Mouse (Mus musculus) ES-Bruce4 (cell line): ENCODE results near the gene Isca1.

Experiments
- CTCF ChIP-seq: IDR thresholded peaks from one replicate; pipeline ENCODE4 v1.8.1; 2011; ENCODE audit warnings: low read depth, low read length
- EP300 ChIP-seq: IDR thresholded peaks from 2 replicates; pipeline ENCODE4 v1.6.1; 2011; ENCODE audit warnings: low read depth, low read length; ENCODE audit not compliant: insufficient read depth
- POLR2A ChIP-seq: IDR thresholded peaks from one replicate; pipeline ENCODE4 v1.8.1; 2011; ENCODE audit warnings: low read length; ENCODE audit not compliant: insufficient read depth

DNA sequence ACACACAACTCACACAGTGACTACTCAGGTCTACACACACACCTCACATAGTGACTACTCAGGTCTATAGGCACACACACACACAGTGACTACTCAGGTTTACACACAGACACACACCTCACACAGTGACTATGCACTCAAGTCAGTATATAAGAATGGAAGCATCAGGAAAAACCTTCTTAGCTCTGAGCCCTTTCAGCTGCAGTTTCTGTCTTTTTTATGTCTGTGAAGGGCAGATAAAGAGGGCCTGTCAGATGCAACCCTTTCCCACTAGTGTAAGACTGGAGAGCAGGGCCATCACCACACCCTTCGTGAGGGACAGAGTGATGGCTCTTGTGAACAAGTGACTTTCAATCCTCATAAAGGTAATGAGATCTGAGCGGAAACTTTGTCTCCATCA lies 31.2 kb downstream of the Isca1 start:
- no peak for TF ChIP-seq CTCF
- no peak for TF ChIP-seq EP300
- TF ChIP-seq POLR2A = no peak
